Mouse (Mus musculus) 416B (cell line): ENCODE measurements around the gene Qk.

Experiments used
- DNase-seq: peaks from one replicate; pipeline ENCODE4 v3.0.0; 2011; ENCODE audit warnings: low read depth

The Qk gene

GRCm38 (mm10) chr17:10319685-10320455, at the start of gene Qk:
Gene Qk (minus strand): TSS chr17:10319854.
- peak; percentile 91 for DNase-seq

GRCm38 (mm10) chr17:10367044-10367443, 47.4 kb upstream of the Qk start:
- DNase-seq = no peak

- no peak for DNase-seq
Measured at GRCm38 (mm10) chr17:10366577-10366976, 46.9 kb upstream of the Qk start.

- no peak for DNase-seq
Measured at GRCm38 (mm10) chr17:10365501-10366482, 46.1 kb upstream of the Qk start.

GRCm38 (mm10) chr17:10363151-10363550, 43.5 kb upstream of the Qk start:
- DNase-seq = no peak

- no peak for DNase-seq
Measured at GRCm38 (mm10) chr17:10361882-10362291, 42.2 kb upstream of the Qk start.

GRCm38 (mm10) chr17:10360738-10361137, 41.1 kb upstream of the Qk start:
- DNase-seq = no peak

GRCm38 (mm10) chr17:10359466-10359865, 39.8 kb upstream of the Qk start:
- DNase-seq = no peak

GRCm38 (mm10) chr17:10357348-10357747, 37.7 kb upstream of the Qk start:
- DNase-seq = no peak

- no peak for DNase-seq
Measured at GRCm38 (mm10) chr17:10356294-10356693, 36.6 kb upstream of the Qk start.

GRCm38 (mm10) chr17:10355746-10356145, 36.1 kb upstream of the Qk start:
- no peak for DNase-seq

GRCm38 (mm10) chr17:10338286-10338685, 18.6 kb upstream of the Qk start:
- no peak for DNase-seq

GRCm38 (mm10) chr17:10336558-10336957, 16.9 kb upstream of the Qk start:
- no peak for DNase-seq

GRCm38 (mm10) chr17:10335809-10336499, 16.3 kb upstream of the Qk start:
- DNase-seq = no peak

- no peak for DNase-seq
Measured at GRCm38 (mm10) chr17:10334957-10335690, 15.5 kb upstream of the Qk start.

- no peak for DNase-seq
Measured at GRCm38 (mm10) chr17:10334481-10334880, 14.8 kb upstream of the Qk start.

- no peak for DNase-seq
Measured at GRCm38 (mm10) chr17:10333321-10333720, 13.7 kb upstream of the Qk start.

- DNase-seq = no peak
Measured at GRCm38 (mm10) chr17:10332127-10332526, 12.5 kb upstream of the Qk start.

- no peak for DNase-seq
Measured at GRCm38 (mm10) chr17:10329461-10329860, 9.8 kb upstream of the Qk start.

- no peak for DNase-seq
Measured at GRCm38 (mm10) chr17:10328544-10329100, 9.0 kb upstream of the Qk start.

GRCm38 (mm10) chr17:10327584-10328210, 8.0 kb upstream of the Qk start:
- no peak for DNase-seq
